Mouse (Mus musculus) left cerebral cortex, adult 8-10 months (tissue): ENCODE results near the gene Hmox1. TPM values are rescaled to one million over a fixed set of nuclear protein-coding genes. Genes with fewer than 3 reads are reported as not detected.
A peak's percentile ranks its signal among the peaks of the same experiment; 100 is the strongest.

Source experiments
- DNase-seq, 2 experiments: peaks; one replicate each; pipeline ENCODE4 v3.0.0; 2022; ENCODE audit warnings: low spot score in 2 of 2
- total RNA-seq, 4 experiments: library from RNA; stranded (reverse); gene quantifications; 2 replicates each; pipeline ENCODE4 v1.2.4; 2022

Hmox1 gene
- total RNA-seq, 4 experiments from 2014 or later, result 3.6 to 10.7 (median 6.8) TPM

DNA sequence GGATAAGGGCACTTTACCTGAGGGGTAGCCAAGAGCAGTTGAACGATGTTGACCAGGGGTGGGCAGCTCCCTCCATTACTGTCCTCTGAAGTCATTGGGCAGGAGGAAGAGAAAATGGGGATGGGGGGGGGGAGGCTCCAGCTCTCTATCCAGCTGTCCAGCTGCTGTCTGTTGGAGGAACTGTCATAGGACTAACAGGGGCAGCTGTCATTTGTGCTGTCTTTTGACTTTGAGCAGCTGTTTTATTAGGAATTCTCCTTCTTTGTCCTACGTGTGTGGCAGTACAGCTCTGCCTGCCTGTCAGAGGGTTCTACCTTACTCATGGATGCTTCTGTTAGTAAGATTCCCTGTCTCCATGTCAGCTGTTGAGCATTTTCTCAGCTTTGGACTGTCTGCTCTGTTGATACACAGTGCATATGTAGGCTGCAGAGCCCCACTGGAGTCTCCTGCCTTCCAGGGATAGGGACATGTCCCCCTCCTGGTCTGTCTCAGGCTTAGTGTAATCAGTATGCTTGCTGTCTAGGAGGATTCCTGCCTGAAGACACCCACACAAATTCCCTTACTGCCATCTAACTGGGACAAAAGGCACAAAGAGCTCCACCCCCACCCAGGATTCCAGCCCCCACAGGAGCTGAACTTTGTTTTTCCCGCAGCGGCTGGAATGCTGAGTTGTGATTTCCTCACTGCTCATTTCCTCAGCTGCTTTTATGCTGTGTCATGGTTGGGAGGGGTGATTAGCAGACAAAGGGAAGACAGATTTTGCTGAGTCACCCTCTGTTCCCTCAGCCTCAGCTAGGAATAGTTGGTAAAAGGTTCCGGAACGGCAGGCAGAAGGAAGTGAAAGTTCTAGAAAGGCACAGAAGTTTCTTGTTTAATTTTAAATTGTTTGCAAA, 4.2 kb upstream of the Hmox1 start:
- peak; percentile 46 to 73 for DNase-seq

DNA sequence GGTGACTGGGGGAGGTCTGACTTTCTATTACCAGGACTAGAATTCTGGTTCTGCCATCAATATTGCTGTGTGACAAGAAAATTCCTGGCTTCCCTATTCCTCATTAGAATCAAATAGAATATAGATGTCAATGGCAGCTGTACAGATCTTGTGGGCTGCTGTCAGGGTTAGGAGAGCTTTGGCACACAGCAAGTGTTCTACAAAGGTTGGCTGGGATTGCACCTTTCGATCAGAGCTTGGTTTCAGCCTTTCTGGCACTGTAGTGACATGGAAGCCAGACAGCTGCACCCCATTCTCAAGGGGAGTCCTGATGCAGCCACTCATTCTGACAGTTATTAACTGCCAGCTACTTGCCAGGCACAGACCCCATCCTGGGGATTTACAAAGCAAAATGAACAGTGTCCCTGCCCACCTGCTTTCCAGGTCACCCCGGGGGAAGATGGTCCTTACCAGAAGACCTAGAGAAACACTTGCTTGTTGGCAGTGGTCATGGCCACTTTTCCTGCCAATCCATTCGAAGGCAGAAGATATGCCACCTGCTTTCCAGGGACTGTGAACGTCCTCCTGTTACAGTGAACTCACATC, 2.5 kb upstream of the Hmox1 start:
- DNase-seq, result no peak

- no peak for DNase-seq
These were observed 9.5 kb downstream of the Hmox1 start for GRCm38 (mm10) chr8:75102956-75103355.

GRCm38 (mm10) chr8:75103376-75103878, 10.0 kb downstream of the Hmox1 start:
- no peak for DNase-seq

DNA sequence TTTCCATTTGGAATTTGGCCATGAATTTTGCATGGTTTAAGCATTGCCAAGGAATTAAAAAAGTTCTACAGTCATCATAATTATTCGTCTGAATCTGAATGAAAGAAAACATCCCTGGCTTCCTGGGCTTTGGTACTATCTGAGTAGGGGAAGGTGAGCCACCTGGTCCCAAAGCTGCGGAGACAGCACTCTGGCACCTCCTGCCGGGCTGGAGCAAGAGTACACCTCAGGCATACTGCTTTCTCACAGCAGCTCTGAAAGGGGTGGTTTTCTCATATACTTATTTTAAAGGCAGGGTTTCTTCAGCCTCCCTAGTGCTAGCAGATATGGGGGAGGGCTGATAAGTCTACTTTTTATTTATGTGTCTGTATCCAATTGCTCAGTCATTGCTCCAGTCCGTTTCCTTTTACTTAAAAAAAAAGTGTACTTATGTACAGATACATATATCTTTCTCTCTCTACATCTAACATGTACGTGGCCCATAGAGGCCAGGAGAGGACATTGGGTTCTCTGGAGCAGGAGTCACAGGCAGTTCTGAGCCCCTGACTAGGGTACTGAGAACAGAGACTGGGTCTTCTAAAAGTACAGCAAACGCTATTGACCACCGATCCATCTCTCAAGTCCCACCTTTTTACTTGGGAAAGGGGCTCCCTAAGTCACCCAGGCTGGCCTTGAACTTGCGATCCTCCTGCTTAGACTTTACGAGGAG, 15.3 kb downstream of the Hmox1 start:
- DNase-seq, result peak; percentile 62 to 67

DNA sequence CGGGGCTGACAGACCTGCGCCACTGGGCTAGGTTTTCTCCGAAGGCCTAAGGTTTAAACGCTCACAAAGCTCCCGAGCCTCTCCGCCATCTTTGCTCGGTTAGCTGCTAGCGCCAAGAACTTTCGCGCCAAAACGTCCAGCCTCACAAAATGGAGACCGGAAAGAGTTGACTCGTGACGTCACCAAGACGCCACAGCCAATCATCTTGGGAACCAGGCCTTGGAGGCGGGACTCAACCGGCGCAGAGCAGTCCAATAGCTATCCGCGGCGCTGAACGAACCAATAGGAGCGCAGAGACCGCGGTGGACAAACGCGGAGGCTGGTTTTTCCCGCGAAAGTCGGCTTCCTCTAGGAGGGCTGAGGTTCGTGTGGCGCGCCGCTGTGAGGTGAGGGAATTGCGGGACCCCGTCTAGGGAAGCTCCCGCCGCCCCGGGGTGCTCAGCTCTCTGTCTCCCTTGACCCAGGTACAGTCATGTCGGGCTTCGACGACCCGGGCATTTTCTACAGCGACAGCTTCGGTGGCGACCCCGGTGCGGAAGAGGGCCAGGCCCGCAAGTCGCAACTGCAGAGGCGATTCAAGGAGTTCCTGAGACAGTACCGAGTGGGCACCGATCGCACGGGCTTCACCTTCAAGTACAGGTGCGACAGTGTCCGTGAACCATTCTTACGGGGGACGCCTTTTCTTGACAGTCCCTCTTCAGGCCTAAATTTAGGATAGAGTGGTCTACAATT, 16.0 kb downstream of the Hmox1 start, which contains the start of gene Mcm5:
Gene Mcm5, plus strand, starts transcription at position 334 of the 732 bp plus-strand sequence.
- DNase-seq, result peak; percentile 99

- no peak for DNase-seq
These were observed 16.7 kb downstream of the Hmox1 start for GRCm38 (mm10) chr8:75110093-75110492.

- no peak for DNase-seq
These were observed 25.1 kb downstream of the Hmox1 start for GRCm38 (mm10) chr8:75118505-75118904.

- no peak for DNase-seq
These were observed 25.9 kb downstream of the Hmox1 start for GRCm38 (mm10) chr8:75119287-75119686.

DNA sequence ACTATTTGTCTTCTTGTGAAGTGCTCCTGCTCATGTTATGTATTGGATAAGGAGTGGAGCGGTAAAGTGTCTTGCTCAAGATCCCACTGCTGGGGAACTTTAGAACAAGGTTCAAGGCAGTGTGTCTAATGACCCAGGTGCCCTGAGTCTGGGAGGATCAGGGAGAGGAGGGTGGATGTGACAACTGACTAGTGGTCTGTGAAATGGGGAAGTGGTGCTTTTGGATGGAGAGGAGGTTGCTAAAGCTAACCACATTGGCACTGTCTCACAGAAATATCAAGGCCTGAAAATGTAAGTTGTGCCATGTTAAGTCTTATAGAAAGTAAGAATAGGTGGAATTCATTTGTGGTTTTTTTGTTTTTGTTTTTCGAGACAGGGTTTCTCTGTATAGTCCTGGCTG, 26.3 kb downstream of the Hmox1 start:
- DNase-seq, result no peak

- no peak for DNase-seq
These were observed 34.0 kb downstream of the Hmox1 start for GRCm38 (mm10) chr8:75127406-75127805.

GRCm38 (mm10) chr8:75132485-75132884, 39.1 kb downstream of the Hmox1 start:
- peak in 1 of 2 experiments; percentile 24 for DNase-seq

DNA sequence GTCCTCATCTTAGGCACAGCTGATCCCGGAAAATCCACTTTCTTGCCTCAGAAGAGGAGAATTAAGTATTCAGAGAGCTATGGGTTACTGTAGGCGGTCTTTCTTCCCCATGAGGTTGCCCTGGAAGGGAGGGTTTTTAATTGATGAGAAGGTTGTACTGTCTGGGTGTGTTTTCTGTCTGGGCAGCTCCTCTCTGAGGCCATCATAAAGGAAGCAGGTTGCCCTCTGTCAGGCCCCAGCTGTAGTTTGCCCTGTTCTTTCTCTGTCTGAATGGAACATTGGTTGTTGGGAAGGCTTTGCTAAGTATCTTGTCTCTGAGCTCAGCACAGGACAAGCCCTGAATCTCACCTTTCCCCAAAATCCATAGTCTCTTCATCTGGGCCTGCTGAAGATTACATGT, 40.0 kb downstream of the Hmox1 start:
- no peak for DNase-seq

GRCm38 (mm10) chr8:75134603-75135391, 41.4 kb downstream of the Hmox1 start:
- DNase-seq, result peak; percentile 22 to 62

DNA sequence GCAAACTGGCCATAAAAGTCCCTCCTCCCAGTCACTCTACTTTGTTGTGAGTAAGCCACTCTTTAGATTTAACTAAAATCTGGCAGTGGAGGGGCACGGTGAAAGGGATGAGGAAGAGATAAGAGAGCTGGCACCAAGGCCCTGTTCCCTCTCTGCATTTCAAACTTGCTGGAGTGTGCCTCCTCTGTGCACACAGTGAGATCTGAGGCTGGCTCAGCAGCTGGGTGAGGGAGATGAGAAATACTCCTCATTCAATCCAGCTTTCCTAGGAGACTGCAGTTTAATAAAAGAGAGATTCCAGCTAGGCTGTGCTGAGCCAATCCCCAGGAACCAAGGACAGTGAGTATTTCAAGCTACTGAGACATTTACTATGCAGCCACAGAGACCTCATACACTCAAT, 42.3 kb downstream of the Hmox1 start:
- DNase-seq, result no peak

DNA sequence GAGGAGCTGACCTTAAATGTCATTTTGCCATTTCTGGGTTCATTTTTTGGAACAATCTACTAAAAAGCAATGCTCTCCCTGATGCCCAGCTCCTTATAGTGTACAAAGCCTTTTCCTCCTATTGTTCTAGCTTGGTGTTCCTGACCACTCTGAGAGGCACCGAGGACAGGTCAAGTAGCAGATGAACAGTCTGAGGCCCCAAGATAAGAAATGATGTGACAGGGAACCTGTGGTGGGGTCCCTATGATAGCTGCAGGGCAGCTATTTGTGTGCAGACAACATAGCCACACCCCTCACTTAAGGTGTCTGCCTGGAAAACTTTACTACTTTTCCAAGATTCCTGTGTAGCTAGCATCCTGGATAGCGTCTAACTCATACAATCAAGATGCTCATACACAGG, 42.8 kb downstream of the Hmox1 start:
- DNase-seq, result no peak

DNA sequence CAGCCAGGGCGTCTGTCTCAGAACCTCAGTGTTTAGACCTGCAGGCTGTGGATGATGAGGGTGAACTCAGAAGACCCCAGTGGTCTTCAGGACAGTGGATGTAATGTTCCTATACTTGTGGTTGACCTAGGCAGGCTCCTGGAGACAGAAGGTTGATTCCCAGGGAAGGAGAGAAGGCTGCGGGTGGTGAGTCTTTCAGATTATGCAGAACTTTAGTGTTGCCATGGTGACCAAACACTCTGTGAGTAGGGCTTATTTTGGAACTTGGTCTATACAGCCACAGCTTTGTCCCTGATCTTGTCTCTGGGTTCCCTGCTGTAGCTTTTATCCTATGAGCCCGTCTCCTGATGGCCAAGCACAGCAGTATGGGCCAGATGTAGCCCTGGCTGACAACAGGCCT, 44.1 kb downstream of the Hmox1 start:
- DNase-seq, result peak in 1 of 2 experiments; percentile 50
